Mouse (Mus musculus) kidney, adult 9 months (tissue): ENCODE measurements at regions not wholly inside any gene's neighbourhood (a gene's known extent, or its start where the extent isn't known, plus 50 kb on each side); places are given as distances from the start of the nearest gene placed in this dataset.
"Not testable (repeated sequence)": the region's sequence is repeated elsewhere in the genome, so short reads cannot be mapped to it uniquely, and the experiment has no call there.

ENCODE experiments used
- DNase-seq: peaks from one replicate; pipeline ENCODE4 v3.0.0; 2022

DNA sequence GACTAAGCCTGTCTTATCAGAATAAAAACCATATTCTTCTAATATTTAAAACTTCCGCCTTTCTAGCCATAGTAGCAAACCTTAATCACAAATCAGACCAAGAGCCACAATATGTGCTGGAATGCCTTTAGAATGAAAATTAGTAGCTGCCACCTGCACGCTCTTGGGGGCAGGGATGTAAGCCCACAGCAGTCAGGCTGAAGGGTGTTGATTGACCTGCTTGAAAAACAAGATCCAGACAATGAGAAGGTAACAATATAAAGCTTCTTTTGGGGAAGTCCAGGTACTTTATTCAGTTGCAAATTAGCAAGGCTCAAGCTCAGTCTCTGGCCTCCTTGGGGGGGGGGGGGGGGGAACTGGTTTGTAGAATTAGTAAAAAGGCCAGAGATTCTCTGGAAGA lies 222.3 kb upstream of the Ell2 start:
- DNase-seq: not testable (repeated sequence)

DNA sequence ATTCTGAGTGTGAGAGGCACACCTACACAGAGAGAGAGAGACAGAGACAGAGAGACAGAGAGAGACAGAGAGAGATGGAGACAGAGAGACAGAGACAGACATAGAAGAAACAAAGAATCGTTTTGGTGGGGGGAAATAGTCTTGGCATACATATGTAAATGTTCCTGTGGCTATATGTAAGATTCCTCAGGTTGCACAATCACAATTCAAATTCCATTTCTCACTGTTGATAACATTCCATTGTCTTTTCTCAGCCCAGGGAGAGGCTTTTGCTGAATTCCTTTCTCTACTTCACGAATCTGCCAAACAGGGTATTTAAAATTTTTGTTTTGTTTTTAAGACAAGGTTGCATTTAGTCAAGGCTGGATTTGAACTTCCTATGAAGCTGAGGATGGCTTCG lies 205.0 kb upstream of the Ell2 start:
- no peak for DNase-seq

DNA sequence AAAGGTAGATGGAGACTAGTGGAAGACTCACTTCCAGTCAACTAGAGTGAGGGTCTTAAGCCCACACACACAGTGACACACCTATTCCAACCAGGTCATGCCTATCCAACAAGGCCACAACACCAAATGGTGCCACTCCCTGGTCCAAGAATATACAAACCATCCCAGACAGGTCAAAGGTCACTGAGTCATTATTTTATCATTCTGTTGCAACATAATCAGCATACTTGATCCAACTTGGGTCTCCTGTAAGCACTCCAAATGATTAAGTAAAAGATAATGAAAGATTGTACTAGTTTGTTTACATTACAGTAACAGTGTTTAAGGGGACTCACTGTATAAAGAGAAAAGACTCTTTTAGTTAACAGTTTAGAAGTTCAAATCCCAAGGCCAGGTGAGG lies 203.2 kb upstream of the Ell2 start:
- DNase-seq: no peak

DNA sequence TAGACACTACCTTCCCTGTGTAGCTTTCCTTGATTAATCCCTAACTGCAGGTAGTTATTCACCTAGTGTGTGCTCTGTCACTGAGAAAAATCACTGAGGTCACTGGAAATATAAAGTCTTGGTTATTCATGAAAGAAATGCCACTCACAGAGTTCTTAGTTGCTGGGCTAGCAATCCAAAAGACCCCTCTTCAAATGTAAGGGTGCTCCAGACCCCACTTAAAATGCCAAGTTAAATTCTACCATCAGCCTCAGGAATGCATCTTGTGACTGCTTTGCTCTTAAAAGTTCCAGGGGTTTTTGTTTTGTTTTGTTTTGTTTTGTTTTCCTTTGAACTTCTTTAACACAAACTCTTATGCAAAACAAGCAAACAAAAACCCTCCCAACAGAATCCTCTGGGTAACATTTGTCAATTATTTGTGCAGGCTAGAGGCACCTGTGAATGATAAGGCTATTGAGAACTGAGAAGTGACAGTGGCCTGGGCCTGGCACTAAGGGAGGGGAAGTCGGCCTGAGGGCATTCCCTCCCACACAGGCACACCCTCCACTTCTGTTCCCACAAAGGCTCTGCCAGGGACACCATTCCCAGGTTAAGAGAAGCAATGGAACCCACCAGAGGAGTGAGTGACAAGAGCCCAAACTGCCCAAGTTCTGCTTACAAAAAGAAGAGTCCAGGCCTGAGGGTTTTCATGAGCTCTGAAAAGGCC lies 192.1 kb upstream of the Ell2 start:
- no peak for DNase-seq

DNA sequence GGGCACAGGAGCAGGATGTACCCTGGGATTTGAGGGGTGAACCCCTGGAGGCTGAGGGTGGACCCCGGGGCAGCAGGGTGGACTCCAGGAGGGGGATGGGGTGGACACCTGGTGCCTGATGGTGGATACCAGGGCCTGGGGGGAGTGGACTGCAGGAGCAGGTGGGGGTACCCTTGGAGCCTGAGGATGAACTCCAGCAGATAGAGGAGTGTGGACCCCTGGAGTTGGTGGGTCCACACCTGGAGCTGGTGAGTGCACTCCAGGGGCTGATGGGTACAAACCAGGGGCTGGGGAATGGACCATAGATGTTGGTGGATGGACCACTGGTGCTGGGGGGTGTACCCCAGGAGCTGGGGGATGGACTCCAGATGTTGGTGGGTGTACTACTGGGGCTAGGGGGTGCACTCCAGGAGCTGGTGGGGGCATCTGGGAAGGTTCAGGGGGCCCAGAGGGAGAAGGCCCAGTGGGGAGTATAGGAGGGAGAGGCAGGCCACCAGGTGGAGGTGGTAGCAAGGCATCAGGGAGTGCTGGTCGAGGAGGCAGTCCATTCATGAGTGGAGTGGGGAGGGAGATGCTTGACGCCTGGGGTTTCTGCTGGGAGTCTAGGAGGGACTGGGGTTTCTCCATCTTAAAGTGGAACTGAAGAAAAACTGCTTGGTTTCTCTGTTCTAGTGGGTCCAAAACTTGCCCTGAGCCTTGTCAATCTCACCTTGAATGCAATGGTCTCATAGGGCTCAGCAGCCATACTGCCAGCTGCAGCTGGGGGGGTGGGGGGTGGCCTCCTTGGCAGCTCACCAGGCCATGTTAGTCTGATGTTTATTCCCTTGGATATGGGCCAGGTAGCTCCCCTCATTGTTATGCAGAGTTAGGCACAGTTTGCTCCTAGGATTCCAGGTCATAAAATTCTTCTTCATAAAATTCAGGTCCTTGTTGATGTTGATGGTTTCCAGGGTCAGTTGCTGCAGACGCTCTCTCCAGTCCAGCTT lies 183.0 kb upstream of the Ell2 start:
- DNase-seq: no peak

DNA sequence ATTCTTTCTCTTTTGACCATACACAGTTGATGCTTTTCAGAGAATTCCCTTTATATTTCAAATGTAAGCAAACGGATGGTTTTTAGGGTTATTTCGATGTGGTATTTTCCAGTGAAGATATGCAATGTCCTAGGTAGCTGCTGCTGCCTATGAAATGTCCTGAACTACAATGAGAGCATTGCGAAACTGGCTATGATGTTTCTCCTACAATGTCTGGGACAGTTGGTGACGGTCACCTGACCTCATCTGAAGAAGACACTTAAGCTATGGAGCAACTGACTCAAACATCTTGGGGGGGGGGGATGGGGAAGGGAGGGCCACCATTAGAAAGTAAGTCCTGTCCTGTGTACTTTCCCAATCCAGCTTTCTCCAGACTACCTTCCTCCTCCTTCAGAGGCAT lies 182.1 kb upstream of the Ell2 start:
- no peak for DNase-seq

DNA sequence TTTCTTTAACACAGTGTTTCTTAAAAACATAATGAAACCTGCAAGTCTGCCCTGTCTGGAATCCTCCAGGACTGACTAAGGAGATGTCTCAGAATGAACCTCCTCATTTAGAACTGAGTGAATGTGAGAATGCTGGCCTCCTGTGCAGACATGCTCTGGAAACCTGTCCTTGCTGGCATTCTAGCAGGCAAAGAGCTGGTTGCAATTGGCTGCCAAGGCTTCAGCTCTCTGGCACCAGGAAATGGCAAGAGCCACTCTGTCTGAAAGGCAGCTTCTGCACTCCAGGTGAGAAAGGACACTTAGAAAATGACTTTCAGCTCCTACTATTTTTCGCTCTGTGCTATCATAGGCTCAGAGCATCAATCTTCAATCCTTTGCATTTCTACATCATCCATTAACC lies 175.0 kb upstream of the Ell2 start:
- no peak for DNase-seq

DNA sequence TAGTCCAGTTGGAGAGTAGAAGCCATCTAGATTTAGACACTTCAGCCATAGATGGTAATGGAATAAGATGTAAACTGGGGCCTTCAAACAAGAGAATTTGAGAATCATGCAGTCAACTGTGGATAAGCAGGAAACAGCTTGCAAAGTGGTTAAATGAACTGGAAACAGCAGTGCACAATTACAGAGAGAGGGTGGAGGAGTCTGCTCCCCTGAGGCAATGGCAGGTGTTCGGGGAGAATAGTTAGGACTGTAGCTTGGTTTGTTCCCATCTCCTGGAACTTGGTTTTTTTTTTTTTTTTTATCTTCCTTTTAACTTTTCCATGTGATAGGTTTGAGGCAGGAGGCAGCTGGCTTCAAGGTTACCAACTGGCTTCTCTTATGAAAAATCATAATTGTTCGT lies 165.1 kb upstream of the Ell2 start:
- DNase-seq: no peak

DNA sequence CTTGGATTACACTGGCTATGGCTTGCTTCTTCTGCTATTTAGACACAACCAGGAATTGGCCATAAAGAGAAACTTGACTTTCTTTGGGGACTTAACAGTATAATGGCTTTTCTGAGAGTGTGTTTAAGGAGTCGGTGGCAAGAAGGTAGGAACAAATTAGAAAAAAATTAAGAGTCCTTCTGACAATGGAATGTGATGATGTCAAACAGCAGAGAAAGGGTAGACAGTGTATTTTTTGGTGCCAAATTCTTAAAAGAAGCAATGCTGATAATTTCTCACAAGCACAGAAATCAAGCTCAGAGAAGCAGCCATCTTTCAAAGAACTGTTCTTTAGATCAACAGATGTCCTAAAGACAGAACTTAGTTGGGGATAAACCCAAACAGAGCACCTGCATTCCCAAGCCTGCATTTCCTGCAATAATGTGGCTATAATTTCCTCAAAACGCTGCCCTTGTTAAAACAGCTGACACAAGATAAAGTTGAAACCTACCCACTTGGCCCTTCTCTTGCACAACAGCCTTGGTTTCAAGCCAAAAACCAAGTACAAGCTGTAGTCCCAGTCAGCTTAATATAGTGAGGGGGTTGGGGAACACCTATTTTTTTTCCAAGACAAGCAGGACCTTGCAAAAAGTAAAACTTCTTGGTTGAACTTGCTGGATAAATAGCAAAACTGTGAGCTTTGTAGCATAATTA lies 164.2 kb upstream of the Ell2 start:
- DNase-seq: peak; percentile 72

DNA sequence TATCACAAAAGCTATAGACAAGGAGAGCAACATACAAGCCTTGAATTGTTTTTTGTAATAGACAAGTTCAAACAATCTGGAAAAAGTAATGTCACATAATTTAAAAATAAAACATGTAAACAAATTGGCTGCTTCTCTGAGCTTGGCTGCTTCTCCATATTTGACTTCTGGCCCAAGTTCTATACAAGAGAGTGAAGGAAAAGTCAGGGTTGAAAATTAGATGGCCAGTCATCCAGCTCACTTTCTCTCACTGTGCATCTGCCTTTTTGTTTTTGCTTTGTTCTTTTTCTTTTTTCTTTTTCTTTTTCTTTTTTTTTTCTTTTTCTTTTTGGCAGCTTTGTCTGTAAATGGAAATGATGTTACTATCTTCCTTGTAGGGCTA lies 163.6 kb upstream of the Ell2 start:
- DNase-seq: no peak

DNA sequence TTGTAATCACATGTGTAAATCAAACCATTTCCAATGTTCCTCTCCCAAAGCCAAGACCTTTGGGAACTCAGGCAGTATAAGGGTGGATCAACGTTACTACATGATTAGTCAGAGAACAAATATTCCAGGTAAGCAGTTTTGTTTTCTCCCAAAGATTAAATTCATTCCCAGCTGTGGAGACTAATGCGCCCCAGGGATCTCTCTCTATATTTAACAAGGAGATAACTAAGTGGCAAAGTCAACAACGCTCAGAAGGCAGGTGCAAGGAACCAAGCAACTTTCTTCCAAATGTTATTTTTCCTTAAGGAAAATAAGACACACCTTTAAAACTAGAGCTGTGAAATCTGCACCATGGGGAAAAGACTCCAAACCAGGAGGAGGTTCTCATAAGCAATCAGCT lies 163.0 kb upstream of the Ell2 start:
- no peak for DNase-seq

DNA sequence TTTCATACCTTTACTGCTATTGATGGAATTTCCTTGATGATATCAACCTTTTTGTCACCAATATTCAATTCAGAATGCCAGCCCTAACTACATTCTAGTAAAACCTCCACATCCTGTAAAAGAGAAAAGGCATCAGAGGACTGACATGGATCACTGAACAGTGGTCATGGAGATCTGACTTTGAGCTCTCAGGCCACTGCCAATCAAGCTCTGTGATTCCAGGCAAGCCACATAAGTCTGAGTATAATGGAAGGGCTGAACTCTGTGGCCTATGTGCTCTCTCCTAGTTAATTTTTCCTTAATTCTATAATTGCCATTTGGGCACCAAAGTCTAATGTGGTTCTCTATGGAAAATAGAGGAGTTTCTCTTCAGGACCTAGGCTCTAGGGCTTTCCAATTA lies 161.8 kb upstream of the Ell2 start:
- peak; percentile 67 for DNase-seq

DNA sequence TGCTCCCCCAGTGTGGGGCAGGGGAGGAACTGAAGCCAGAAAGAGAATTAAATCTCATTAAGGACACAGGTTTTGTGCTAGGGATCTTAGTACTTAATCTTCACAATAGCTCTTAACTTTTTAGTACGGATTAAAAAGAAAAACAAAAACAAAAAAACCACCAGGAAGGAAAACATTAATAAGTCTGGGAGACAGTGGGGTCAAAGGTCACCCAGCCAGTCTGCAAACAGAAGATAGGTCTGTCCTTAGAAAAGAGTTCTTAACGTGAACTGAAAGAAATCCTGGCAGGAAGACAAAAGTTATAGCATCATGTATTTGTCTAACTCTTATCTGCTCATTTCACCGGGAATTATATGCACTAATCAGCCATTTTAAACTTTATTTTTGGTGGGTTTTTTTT lies 158.8 kb upstream of the Ell2 start:
- peak; percentile 72 for DNase-seq

DNA sequence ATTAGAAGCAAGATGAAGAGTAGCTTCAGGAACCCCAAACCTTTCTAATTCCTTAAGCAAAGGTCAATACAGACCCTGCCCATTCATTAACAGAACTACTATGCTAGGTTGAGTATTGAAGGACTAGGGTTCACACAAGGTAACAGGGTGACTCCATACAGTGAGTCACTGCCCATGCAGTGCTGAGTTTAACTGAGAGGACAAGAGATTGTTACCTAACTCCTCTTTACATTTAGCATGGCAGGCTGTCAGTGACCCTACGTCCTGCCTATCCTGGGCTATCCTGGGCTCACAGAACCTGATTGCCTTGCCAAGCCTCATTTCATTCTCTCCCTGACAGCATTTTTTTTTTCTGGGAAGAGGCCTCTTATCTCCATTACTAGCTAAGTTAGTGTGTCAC lies 127.6 kb upstream of the Ell2 start:
- peak; percentile 22 for DNase-seq

DNA sequence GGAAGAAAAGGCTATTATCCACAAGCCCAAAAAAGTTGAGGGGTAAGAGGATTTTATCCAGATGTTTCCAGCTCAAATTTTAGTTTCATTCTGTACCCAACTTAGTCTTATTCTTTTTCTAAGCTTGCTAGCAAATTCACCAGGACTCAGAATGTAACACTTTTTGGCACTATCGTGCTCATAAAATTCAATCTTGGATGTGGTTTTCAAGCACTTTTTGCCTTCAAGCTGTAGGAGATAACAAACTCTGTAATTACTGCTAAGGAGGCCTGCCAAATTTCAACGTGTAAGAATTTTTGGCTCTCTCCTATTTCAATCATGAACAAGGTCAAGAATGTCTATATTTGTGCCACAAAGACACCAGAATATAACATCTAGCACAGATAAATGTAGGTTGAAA lies 115.7 kb upstream of the Ell2 start:
- no peak for DNase-seq

DNA sequence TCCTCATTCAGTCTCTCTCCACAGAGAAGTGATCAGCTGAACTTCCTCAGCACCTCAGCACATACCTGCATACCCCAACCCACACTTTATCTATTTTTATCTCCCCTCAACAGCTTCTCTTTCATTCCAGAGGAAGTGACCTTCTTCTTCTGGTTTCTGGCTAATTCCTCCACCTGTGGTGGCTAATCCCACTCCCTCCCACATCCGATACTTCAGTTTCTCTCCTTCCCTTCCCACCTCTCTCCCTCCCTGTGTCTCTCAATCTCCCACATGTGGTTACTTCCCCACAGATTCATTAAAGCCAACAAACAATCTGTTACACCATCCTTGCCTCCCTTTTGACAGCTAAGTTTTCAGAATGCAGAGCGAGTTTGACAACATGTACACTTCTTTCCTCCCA lies 109.7 kb upstream of the Ell2 start:
- no peak for DNase-seq

DNA sequence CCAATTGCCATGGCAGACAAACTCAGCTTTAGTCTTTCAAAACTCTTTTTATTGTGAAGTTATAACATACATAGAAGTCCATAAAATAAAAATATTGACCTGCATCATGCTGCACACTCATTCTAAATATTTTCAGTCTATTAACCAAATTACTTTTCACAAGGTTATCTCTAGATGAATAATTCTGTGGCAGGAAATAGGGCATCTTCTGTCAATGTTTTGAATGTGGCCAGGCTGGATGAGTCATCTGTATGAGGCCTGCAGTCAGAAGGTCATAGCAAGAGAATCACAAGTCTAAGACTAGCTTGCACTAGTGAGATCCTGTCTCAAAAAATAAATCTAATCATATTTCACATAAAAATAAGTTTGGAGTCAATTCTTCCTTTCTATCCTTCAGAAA lies 108.4 kb upstream of the Ell2 start:
- no peak for DNase-seq

DNA sequence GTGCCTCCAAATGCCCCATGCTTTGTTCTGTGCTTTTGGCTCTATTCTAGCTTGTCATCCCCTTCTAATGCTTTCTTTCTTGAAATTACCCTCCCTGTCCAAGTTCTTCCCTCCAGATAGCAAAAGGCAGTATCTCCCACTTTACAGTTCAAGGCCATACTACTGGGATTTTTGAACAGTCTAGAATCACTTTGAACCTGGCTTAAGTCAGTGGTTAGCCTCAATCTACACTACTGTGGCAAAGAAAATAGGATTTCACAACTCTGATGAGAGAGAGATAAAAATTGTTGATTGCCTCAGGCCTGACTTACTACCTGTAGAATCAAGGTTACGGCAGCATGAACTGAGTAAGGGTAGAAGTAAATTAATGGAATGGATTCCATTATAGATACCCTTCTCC lies 107.9 kb upstream of the Ell2 start:
- no peak for DNase-seq

DNA sequence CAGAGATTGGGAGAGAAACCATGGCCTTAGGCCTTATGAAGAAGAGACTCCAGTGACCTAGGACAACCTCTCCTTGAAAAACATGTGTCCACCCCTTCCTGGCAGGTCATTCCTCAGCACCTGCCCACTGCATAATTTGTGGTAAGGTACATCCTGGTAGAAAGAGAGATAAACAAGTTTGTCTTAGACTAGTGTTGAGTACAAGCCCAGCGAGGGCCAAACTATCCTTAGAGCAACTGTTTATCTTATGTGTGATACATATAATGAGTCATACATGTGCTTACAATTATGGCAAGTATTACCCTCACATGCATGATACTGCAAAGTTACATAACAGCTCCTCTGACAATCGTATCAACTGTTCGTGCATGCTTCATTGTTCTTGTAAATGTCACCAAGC lies 83.3 kb upstream of the Ell2 start:
- DNase-seq: no peak

DNA sequence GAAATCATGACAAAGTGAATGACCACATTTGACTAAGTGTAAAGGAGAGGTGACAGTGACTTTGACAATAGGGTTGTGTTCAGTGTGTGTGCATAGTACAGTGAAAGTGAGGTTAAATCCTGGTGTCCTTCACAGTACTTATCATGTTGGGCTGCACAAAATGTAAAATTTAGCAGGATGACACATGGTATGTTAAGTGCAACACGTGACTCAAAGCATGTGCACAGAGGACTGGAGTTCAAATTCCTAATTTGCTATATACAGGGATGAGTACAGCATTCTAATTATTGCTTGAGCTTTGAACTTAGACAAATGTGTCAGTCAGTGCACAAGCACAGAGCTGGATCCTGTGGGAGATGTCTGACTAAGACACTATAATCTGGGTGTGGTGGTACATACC lies 79.2 kb upstream of the Ell2 start:
- no peak for DNase-seq

DNA sequence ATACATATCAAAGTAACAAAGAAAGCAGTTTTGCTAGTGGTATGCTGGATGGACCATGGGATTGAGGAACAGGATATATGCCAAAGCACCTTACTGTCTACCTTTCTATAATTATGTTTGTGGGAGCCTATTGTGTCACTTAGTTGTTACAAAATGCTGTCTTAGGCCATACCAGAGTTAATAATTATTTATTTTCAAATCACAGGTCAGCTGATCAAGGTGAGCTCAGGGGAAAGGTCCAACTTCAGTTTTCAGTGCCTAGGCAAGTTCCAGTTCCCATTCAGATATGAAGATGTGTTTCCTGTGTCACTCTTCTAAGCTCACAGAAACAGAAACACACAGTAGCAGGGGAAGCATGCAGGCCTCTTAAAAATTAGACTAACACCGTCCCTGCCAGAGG lies 75.5 kb upstream of the Ell2 start:
- peak; percentile 44 for DNase-seq

DNA sequence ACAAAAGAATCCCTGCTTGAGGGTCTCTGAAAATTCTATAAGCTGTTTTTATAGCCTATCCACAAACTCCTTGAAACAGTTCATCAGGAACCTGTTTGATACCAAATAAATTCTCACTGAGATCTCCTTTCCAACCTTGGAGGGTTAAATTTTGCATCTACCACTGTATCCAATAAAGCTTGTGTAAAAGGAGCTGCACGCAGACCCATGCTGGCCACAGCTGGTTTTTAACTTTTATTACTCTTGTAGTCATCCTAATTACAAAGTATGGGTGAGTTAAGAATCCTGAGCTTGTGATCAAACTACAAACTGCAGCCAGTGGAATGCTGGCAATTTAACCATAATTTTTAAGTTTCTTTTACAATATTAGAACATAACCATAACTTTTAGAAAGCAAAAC lies 59.0 kb upstream of the Ell2 start:
- no peak for DNase-seq

DNA sequence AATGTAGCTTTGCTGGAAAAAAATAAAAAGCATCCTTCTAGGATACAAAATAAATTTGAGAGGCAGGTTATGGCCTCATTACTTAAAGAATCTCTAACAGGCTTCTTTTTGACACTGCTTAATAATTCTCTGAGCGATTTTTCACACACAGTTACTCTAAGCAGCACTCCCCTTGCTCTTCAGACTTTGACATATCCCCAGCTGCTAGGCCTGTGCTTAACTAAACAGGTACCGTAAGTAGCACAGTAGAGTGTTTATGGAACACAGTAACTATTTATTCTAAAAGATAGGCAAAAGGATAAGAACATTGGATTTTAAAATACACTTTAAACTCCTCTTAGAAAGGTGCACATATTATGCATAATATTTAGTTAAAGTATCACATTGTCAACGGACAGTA lies 54.6 kb upstream of the Ell2 start:
- peak; percentile 49 for DNase-seq

DNA sequence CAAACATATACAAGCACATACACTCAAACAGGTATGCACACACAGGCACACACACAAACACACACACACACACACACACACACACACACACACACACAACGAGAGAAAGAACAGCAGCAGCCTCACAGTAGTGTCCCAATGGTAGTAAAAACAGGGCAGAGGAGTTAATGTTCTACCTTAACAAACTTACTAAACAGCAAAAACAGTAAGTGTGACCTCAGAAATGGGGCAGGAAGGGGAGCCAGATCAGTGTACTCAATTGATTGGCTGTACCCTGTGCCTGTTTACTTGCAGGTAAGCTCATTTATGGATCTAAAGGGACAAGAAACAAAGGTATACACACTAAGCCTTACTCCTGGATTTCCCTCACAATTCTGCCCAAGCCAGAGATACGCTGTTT lies 53.6 kb upstream of the Ell2 start:
- peak; percentile 72 for DNase-seq
